Mouse (Mus musculus): ENCODE measurements around the gene Tmem8b. TPM values are rescaled to one million over a fixed set of nuclear protein-coding genes. Genes with fewer than 3 reads are reported as not detected.

Gene Tmem8b
- polyA plus RNA-seq (2015; fragmentation: Nextera tagmentation; extraction: Ambion mirVana): 4.0 and 4.8 TPM in 2 replicates

GRCm38 (mm10) chr4:43668782-43669427 lies at the start of gene Tmem8b, which contains the start of gene Fam221b:
Tmem8b (plus strand) TSS chr4:43668971.
Fam221b (minus strand) TSS chr4:43669145.
- ATAC-seq (ENCODE audit: extremely low read depth, insufficient number of reproducible peaks, low FRiP score, low TSS enrichment): peak; percentile 86
- Histone ChIP-seq H3K4me2 (peak within 1 kb of the TSS; percentile 76), H3K4me1 (peaks cover 33% of the 10 kb centered on the region), H3K27ac (replicated peaks) (peak within 1 kb of the TSS; percentile 48), H3K9ac (peak within 1 kb of the TSS; percentile 91), H3K36me3 (no peaks in the 10 kb centered on the region), H3K27me3 (replicated peaks) (peaks cover 38% of the 10 kb centered on the region), H3K4me3 (peak within 1 kb of the TSS; percentile 78), H3K9me3 (no peaks in the 10 kb centered on the region)
- 2% methylated on average over 39 of the region's 41 CpGs for WGBS

GRCm38 (mm10) chr4:43620146-43620778 lies 48.5 kb upstream of the Tmem8b start:
- 59% methylated on average over 4 of the region's 4 CpGs for WGBS
- Histone ChIP-seq H3K4me3 (no peak overlapping the region), H3K9me3 (peaks cover 16% of the 10 kb centered on the region)

GRCm38 (mm10) chr4:43629106-43629817 lies 39.5 kb upstream of the Tmem8b start:
- peak overlapping the region; percentile 41 for H3K4me2 ChIP-seq
- WGBS: 30% methylated on average over 20 of the region's 20 CpGs
- 0 out of 2 replicates have a peak overlapping the region, but pooled peaks have one; percentile 16 for H3K4me3 ChIP-seq
- no peaks in the 10 kb centered on the region for H3K36me3 ChIP-seq
- peak overlapping the region; percentile 50; the same call in 1 of the 2 replicates for H3K9ac ChIP-seq
- ATAC-seq (ENCODE audit: extremely low read depth, insufficient number of reproducible peaks, low FRiP score, low TSS enrichment): no peak
- peaks cover 37% of the 10 kb centered on the region for H3K4me1 ChIP-seq
- H3K27me3 ChIP-seq (replicated peaks): peaks cover 10% of the 10 kb centered on the region; the same call in 1 of the 2 replicates
- H3K27ac ChIP-seq (replicated peaks): no peak overlapping the region
- H3K9me3 ChIP-seq: peaks cover 13% of the 10 kb centered on the region

More at GRCm38 (mm10) chr4:43620146-43620778, 48.5 kb upstream of the Tmem8b start:
- no peaks in the 10 kb centered on the region for H3K27me3 ChIP-seq (replicated peaks)
- no peak overlapping the region for H3K9ac ChIP-seq
- H3K4me2 ChIP-seq: no peak overlapping the region
- no peak for ATAC-seq (ENCODE audit: extremely low read depth, insufficient number of reproducible peaks, low FRiP score, low TSS enrichment)
- no peak overlapping the region for H3K27ac ChIP-seq (replicated peaks)
- H3K4me1 ChIP-seq: no peaks in the 10 kb centered on the region
- H3K36me3 ChIP-seq: no peaks in the 10 kb centered on the region

GRCm38 (mm10) chr4:43630030-43630581 lies 38.7 kb upstream of the Tmem8b start:
- WGBS: 6% methylated on average over 5 of the region's 5 CpGs
- no peak for ATAC-seq (ENCODE audit: extremely low read depth, insufficient number of reproducible peaks, low FRiP score, low TSS enrichment)
- no peak overlapping the region for H3K9ac ChIP-seq

GRCm38 (mm10) chr4:43630671-43631045 lies 38.1 kb upstream of the Tmem8b start:
- no peak for ATAC-seq (ENCODE audit: extremely low read depth, insufficient number of reproducible peaks, low FRiP score, low TSS enrichment)
- peak overlapping the region; percentile 75 for H3K4me3 ChIP-seq
- 30% methylated on average over 5 of the region's 5 CpGs for WGBS

More at GRCm38 (mm10) chr4:43630030-43630581, 38.7 kb upstream of the Tmem8b start:
- peaks cover 10% of the 10 kb centered on the region; the same call in 1 of the 2 replicates for H3K27me3 ChIP-seq (replicated peaks)
- H3K4me2 ChIP-seq: peak overlapping the region; percentile 54
- no peaks in the 10 kb centered on the region for H3K36me3 ChIP-seq
- H3K9me3 ChIP-seq: peaks cover 6% of the 10 kb centered on the region
- H3K4me1 ChIP-seq: peaks cover 45% of the 10 kb centered on the region
- H3K4me3 ChIP-seq: 0 out of 2 replicates have a peak overlapping the region, but pooled peaks have one; percentile 3
- peak overlapping the region; percentile 81 for H3K27ac ChIP-seq (replicated peaks)

GRCm38 (mm10) chr4:43631046-43631955 lies 37.5 kb upstream of the Tmem8b start, which contains the start of gene Npr2:
Npr2 (plus strand) TSS chr4:43631935.
- 2% methylated on average over 46 of the region's 70 CpGs for WGBS
- H3K36me3 ChIP-seq: no peaks in the 10 kb centered on the region

More at GRCm38 (mm10) chr4:43630671-43631045, 38.1 kb upstream of the Tmem8b start:
- peaks cover 10% of the 10 kb centered on the region; the same call in 1 of the 2 replicates for H3K27me3 ChIP-seq (replicated peaks)
- no peaks in the 10 kb centered on the region for H3K36me3 ChIP-seq
- peaks cover under 1% of the 10 kb centered on the region; the same call in 1 of the 2 replicates for H3K9me3 ChIP-seq
- peak overlapping the region; percentile 91 for H3K4me2 ChIP-seq
- H3K27ac ChIP-seq (replicated peaks): peak overlapping the region; percentile 81
- peak overlapping the region; percentile 95 for H3K9ac ChIP-seq
- H3K4me1 ChIP-seq: peaks cover 50% of the 10 kb centered on the region

GRCm38 (mm10) chr4:43631956-43632920 lies 36.5 kb upstream of the Tmem8b start:
- H3K4me1 ChIP-seq: peaks cover 56% of the 10 kb centered on the region
- H3K9me3 ChIP-seq: no peaks in the 10 kb centered on the region
- H3K36me3 ChIP-seq: no peaks in the 10 kb centered on the region
- ATAC-seq (ENCODE audit: extremely low read depth, insufficient number of reproducible peaks, low FRiP score, low TSS enrichment): no peak
- H3K4me3 ChIP-seq: peak overlapping the region; percentile 75
- H3K9ac ChIP-seq: peak overlapping the region; percentile 95
- whole genome bisulfite sequencing: 45% methylated on average over 42 of the region's 42 CpGs
- peak overlapping the region; percentile 81 for H3K27ac ChIP-seq (replicated peaks)
- H3K4me2 ChIP-seq: peak overlapping the region; percentile 91
- H3K27me3 ChIP-seq (replicated peaks): peaks cover 10% of the 10 kb centered on the region; the same call in 1 of the 2 replicates

More at GRCm38 (mm10) chr4:43631046-43631955, 37.5 kb upstream of the Tmem8b start, which contains the start of gene Npr2:
- peak; percentile 54; the same call in 1 of the 2 replicates for ATAC-seq (ENCODE audit: extremely low read depth, insufficient number of reproducible peaks, low FRiP score, low TSS enrichment)
- peak within 1 kb of the TSS; percentile 81 for H3K27ac ChIP-seq (replicated peaks)
- peak within 1 kb of the TSS; percentile 75 for H3K4me3 ChIP-seq
- peak within 1 kb of the TSS; percentile 91 for H3K4me2 ChIP-seq
- H3K4me1 ChIP-seq: peaks cover 56% of the 10 kb centered on the region
- peak within 1 kb of the TSS; percentile 95 for H3K9ac ChIP-seq
- H3K27me3 ChIP-seq (replicated peaks): peaks cover 10% of the 10 kb centered on the region; the same call in 1 of the 2 replicates
- H3K9me3 ChIP-seq: no peaks in the 10 kb centered on the region

GRCm38 (mm10) chr4:43633296-43633695 lies 35.5 kb upstream of the Tmem8b start:
- 83% methylated on average over 8 of the region's 8 CpGs for WGBS
- no peak for ATAC-seq (ENCODE audit: extremely low read depth, insufficient number of reproducible peaks, low FRiP score, low TSS enrichment)
- peak overlapping the region; percentile 91; the same call in 1 of the 2 replicates for H3K4me2 ChIP-seq

GRCm38 (mm10) chr4:43633736-43634135 lies 35.0 kb upstream of the Tmem8b start:
- H3K4me1 ChIP-seq: peaks cover 56% of the 10 kb centered on the region
- H3K9me3 ChIP-seq: no peaks in the 10 kb centered on the region
- no peak overlapping the region for H3K4me3 ChIP-seq
- no peak for ATAC-seq (ENCODE audit: extremely low read depth, insufficient number of reproducible peaks, low FRiP score, low TSS enrichment)
- H3K27me3 ChIP-seq (replicated peaks): peaks cover 10% of the 10 kb centered on the region; the same call in 1 of the 2 replicates
- WGBS: 89% methylated on average over 2 of the region's 2 CpGs
- no peak overlapping the region for H3K4me2 ChIP-seq
- peak overlapping the region; percentile 3; the same call in 1 of the 2 replicates for H3K9ac ChIP-seq
- no peak overlapping the region for H3K27ac ChIP-seq (replicated peaks)
- no peaks in the 10 kb centered on the region for H3K36me3 ChIP-seq

More at GRCm38 (mm10) chr4:43633296-43633695, 35.5 kb upstream of the Tmem8b start:
- no peaks in the 10 kb centered on the region for H3K9me3 ChIP-seq
- peaks cover 10% of the 10 kb centered on the region; the same call in 1 of the 2 replicates for H3K27me3 ChIP-seq (replicated peaks)
- H3K4me1 ChIP-seq: peaks cover 56% of the 10 kb centered on the region
- H3K9ac ChIP-seq: peak overlapping the region; percentile 95; the same call in 1 of the 2 replicates
- H3K4me3 ChIP-seq: no peak overlapping the region
- no peaks in the 10 kb centered on the region for H3K36me3 ChIP-seq
- no peak overlapping the region for H3K27ac ChIP-seq (replicated peaks)

All from heart, embryonic 13.5 days (tissue).